Mouse (Mus musculus): ENCODE data around the gene Hist1h4b. TPM values are rescaled to one million over a fixed set of nuclear protein-coding genes. Genes with fewer than 3 reads are reported as not detected.
"Not testable (repeated sequence)": the region's sequence is repeated elsewhere in the genome, so short reads cannot be mapped to it uniquely, and the experiment has no call there.

Hist1h4b gene
- polyA plus RNA-seq, 1 experiment: 101 TPM

GRCm38 (mm10) chr13:23749563-23750121 lies 7.2 kb upstream of the Hist1h4b start:
- Histone ChIP-seq H3K4me3 (ENCODE audit: control insufficient read depth, insufficient read depth, low read length) (no peak overlapping the region), H3K4me1 (replicated peaks; ENCODE audit: control insufficient read depth, insufficient read depth, low read length) (peaks cover 4% of the 10 kb centered on the region), H3K36me3 (ENCODE audit: control insufficient read depth, insufficient read depth, low read length) (no peaks in the 10 kb centered on the region), H3K27ac (ENCODE audit: control insufficient read depth, insufficient read depth, low read length) (no peak overlapping the region), H3K27me3 (ENCODE audit: control insufficient read depth, insufficient read depth, low read length) (no peaks in the 10 kb centered on the region)
- WGBS: 96% methylated on average over 5 of the region's 5 CpGs
- DNase-seq: no peak
- no peak for TF ChIP-seq CTCF (IDR thresholded peaks at IDR 0.05; ENCODE audit: borderline replicate concordance, control insufficient read depth, extremely low read depth, insufficient read depth, low read length, poor library complexity)

- 0 out of 2 replicates have a peak, but pooled peaks have one; percentile 10 for TF ChIP-seq CTCF (IDR thresholded peaks at IDR 0.05; ENCODE audit: borderline replicate concordance, control insufficient read depth, extremely low read depth, insufficient read depth, low read length, poor library complexity)
- TF ChIP-seq POLR2A (IDR thresholded peaks at IDR 0.05; ENCODE audit: control insufficient read depth, extremely low read depth, insufficient read depth, low read length, poor library complexity): peak; percentile 60; the same call in 1 of the 2 replicates
- Histone ChIP-seq H3K27ac (ENCODE audit: control insufficient read depth, insufficient read depth, low read length) (peak within 1 kb of the TSS; percentile 86), H3K4me3 (ENCODE audit: control insufficient read depth, insufficient read depth, low read length) (peak within 1 kb of the TSS; percentile 41)
- DNase-seq: peak; percentile 63
- H3K27me3 ChIP-seq (ENCODE audit: control insufficient read depth, insufficient read depth, low read length); H3K4me1 ChIP-seq (replicated peaks; ENCODE audit: control insufficient read depth, insufficient read depth, low read length); H3K36me3 ChIP-seq (ENCODE audit: control insufficient read depth, insufficient read depth, low read length): not testable (repeated sequence)
- WGBS: under 1% methylated on average over 32 of the region's 47 CpGs
Measured at GRCm38 (mm10) chr13:23750839-23751477, 5.9 kb upstream of the Hist1h4b start, which contains the start of gene Hist1h2ab. Gene Hist1h2ab, plus strand, starts transcription at chr13:23751126.

GRCm38 (mm10) chr13:23751478-23751956 lies 5.3 kb upstream of the Hist1h4b start:
- under 1% methylated on average over 11 of the region's 11 CpGs for WGBS

GRCm38 (mm10) chr13:23752067-23752741 lies 4.6 kb upstream of the Hist1h4b start, which contains the start of gene Hist1h3b:
Gene Hist1h3b, plus strand, starts transcription at chr13:23752267.
- H3K4me3 ChIP-seq (ENCODE audit: control insufficient read depth, insufficient read depth, low read length): peak within 1 kb of the TSS; percentile 41
- DNase-seq: peak; percentile 87
- WGBS: under 1% methylated on average over 20 of the region's 47 CpGs
- H3K4me1 ChIP-seq (replicated peaks; ENCODE audit: control insufficient read depth, insufficient read depth, low read length); H3K27me3 ChIP-seq (ENCODE audit: control insufficient read depth, insufficient read depth, low read length); H3K36me3 ChIP-seq (ENCODE audit: control insufficient read depth, insufficient read depth, low read length): not testable (repeated sequence)
- peak within 1 kb of the TSS; percentile 86 for H3K27ac ChIP-seq (ENCODE audit: control insufficient read depth, insufficient read depth, low read length)

More at GRCm38 (mm10) chr13:23751478-23751956, 5.3 kb upstream of the Hist1h4b start:
- TF ChIP-seq POLR2A (IDR thresholded peaks at IDR 0.05; ENCODE audit: control insufficient read depth, extremely low read depth, insufficient read depth, low read length, poor library complexity) (no peak), CTCF (IDR thresholded peaks at IDR 0.05; ENCODE audit: borderline replicate concordance, control insufficient read depth, extremely low read depth, insufficient read depth, low read length, poor library complexity) (no peak)
- Histone ChIP-seq H3K36me3 (ENCODE audit: control insufficient read depth, insufficient read depth, low read length) (no peaks in the 10 kb centered on the region), H3K4me1 (replicated peaks; ENCODE audit: control insufficient read depth, insufficient read depth, low read length) (0 out of 2 replicates have a peak, but pooled peaks cover 2% of the 10 kb centered on the region), H3K4me3 (ENCODE audit: control insufficient read depth, insufficient read depth, low read length) (peak overlapping the region; percentile 41), H3K27me3 (ENCODE audit: control insufficient read depth, insufficient read depth, low read length) (no peaks in the 10 kb centered on the region), H3K27ac (ENCODE audit: control insufficient read depth, insufficient read depth, low read length) (peak overlapping the region; percentile 86)
- DNase-seq: no peak

GRCm38 (mm10) chr13:23752742-23753172 lies 4.1 kb upstream of the Hist1h4b start:
- peaks cover 3% of the 10 kb centered on the region for H3K4me1 ChIP-seq (replicated peaks; ENCODE audit: control insufficient read depth, insufficient read depth, low read length)
- DNase-seq: no peak
- H3K36me3 ChIP-seq (ENCODE audit: control insufficient read depth, insufficient read depth, low read length): no peaks in the 10 kb centered on the region
- peak overlapping the region; percentile 15; the same call in 1 of the 2 replicates for H3K27ac ChIP-seq (ENCODE audit: control insufficient read depth, insufficient read depth, low read length)
- H3K27me3 ChIP-seq (ENCODE audit: control insufficient read depth, insufficient read depth, low read length): no peaks in the 10 kb centered on the region
- 9% methylated on average over 6 of the region's 6 CpGs for WGBS
- TF ChIP-seq POLR2A (IDR thresholded peaks at IDR 0.05; ENCODE audit: control insufficient read depth, extremely low read depth, insufficient read depth, low read length, poor library complexity) (no peak), CTCF (IDR thresholded peaks at IDR 0.05; ENCODE audit: borderline replicate concordance, control insufficient read depth, extremely low read depth, insufficient read depth, low read length, poor library complexity) (no peak)
- H3K4me3 ChIP-seq (ENCODE audit: control insufficient read depth, insufficient read depth, low read length): no peak overlapping the region

- H3K27ac ChIP-seq (ENCODE audit: control insufficient read depth, insufficient read depth, low read length): no peak overlapping the region
- H3K4me3 ChIP-seq (ENCODE audit: control insufficient read depth, insufficient read depth, low read length): no peak overlapping the region
- 70% methylated on average over 4 of the region's 4 CpGs for WGBS
- DNase-seq: no peak
- H3K27me3 ChIP-seq (ENCODE audit: control insufficient read depth, insufficient read depth, low read length): no peaks in the 10 kb centered on the region
- peaks cover 3% of the 10 kb centered on the region for H3K4me1 ChIP-seq (replicated peaks; ENCODE audit: control insufficient read depth, insufficient read depth, low read length)
- no peaks in the 10 kb centered on the region for H3K36me3 ChIP-seq (ENCODE audit: control insufficient read depth, insufficient read depth, low read length)
- no peak for TF ChIP-seq POLR2A (IDR thresholded peaks at IDR 0.05; ENCODE audit: control insufficient read depth, extremely low read depth, insufficient read depth, low read length, poor library complexity)
- TF ChIP-seq CTCF (IDR thresholded peaks at IDR 0.05; ENCODE audit: borderline replicate concordance, control insufficient read depth, extremely low read depth, insufficient read depth, low read length, poor library complexity): no peak
Measured at GRCm38 (mm10) chr13:23753314-23754078, 3.3 kb upstream of the Hist1h4b start.

All from thymus, adult 2 months (tissue).